Mouse (Mus musculus): Measurements from ENCODE around the gene Ccnb3. TPM values are rescaled to one million over a fixed set of nuclear protein-coding genes. Genes with fewer than 3 reads are reported as not detected.
"Not testable (repeated sequence)": the region's sequence is repeated elsewhere in the genome, so short reads cannot be mapped to it uniquely, and the experiment has no call there.

Gene Ccnb3
- polyA plus RNA-seq (2015; fragmentation: Nextera tagmentation; extraction: Ambion mirVana), result 0.05 TPM in 1 of 2 replicates, not detected in the other

DNA sequence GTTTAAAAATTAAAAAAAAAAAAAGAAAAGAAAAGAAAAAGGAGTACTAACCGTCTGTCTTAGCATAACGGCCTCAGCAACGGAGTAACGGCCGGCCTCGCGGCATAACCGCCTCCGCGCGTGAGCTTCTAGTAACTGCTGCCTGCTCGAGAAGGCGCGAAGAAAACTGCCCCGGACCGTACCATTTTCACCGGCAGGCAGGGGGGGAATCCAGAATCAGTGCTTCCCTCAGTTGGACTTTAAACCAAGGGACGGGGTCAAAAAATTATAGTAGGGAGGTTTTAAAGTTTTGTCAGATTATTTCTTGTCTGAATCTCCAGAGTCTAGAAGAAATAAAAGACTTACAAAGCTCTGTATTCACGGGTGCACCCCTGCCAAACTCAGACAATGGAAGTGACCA is at the start of gene Ccnb3:
Gene Ccnb3 (minus strand): TSS at position 101 of the 400 bp plus-strand sequence.
- Histone ChIP-seq H3K27me3 (no peaks in the 10 kb centered on the region), H3K9ac (no peak within 1 kb of the TSS), H3K27ac (replicated peaks) (no peak within 1 kb of the TSS), H3K36me3 (no peaks in the 10 kb centered on the region), H3K4me1 (no peaks in the 10 kb centered on the region), H3K4me3 (replicated peaks) (no peak within 1 kb of the TSS), H3K9me3 (replicated peaks) (no peaks in the 10 kb centered on the region), H3K4me2 (replicated peaks) (no peak within 1 kb of the TSS)
- 94% methylated on average over 19 of the region's 19 CpGs for WGBS
- no peak for ATAC-seq (ENCODE audit: insufficient number of reproducible peaks, low FRiP score, low TSS enrichment, low read depth)

DNA sequence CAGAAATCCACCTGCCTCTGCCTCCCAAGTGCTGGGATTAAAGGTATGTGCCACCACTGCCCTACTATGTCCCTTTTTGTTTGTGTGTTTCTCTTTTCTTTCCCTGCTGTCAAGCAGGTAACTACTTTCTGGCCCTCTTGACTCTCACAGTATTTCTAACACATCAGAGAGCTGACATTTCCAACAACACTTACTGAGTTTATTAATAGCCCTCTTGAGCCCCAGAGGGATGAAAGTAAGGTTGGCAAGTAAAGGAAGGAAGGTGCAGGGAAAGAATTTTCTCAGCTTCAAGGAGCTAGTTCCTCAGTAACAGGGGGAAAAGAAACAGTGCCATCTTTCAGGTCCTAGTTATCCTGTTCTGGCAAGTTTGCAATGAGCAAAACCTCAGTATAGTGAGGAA is 48.9 kb upstream of the Ccnb3 start:
- no peaks in the 10 kb centered on the region for H3K9me3 ChIP-seq (replicated peaks)
- no peak overlapping the region for H3K4me2 ChIP-seq (replicated peaks)
- no peak for ATAC-seq (ENCODE audit: insufficient number of reproducible peaks, low FRiP score, low TSS enrichment, low read depth)
- H3K4me3 ChIP-seq (replicated peaks), result no peak overlapping the region
- H3K4me1 ChIP-seq, result no peaks in the 10 kb centered on the region
- no peaks in the 10 kb centered on the region for H3K27me3 ChIP-seq
- H3K36me3 ChIP-seq, result no peaks in the 10 kb centered on the region
- no peak overlapping the region for H3K27ac ChIP-seq (replicated peaks)
- H3K9ac ChIP-seq, result no peak overlapping the region

DNA sequence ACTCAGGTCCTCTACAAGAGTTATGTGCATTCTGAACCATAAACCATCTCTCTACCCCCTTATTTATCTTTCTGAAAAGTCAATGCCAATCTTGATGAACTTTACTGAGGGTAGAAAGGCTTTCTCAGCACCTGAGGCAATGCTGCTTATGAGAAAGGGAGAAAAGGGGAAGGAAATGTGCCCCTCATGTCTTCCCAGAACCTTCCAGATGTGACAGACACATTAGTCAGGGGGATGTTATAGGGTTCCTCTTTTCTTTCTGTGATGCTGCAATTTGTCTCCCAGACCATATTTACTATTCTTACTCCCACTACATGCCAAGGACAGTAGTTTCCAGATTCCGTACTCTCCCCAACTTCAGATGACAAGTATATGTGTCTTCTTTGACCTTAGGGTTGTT is 44.5 kb upstream of the Ccnb3 start:
- H3K9ac ChIP-seq, result no peak overlapping the region
- no peak overlapping the region for H3K27ac ChIP-seq (replicated peaks)
- H3K4me3 ChIP-seq (replicated peaks), result no peak overlapping the region
- H3K36me3 ChIP-seq, result no peaks in the 10 kb centered on the region
- ATAC-seq (ENCODE audit: insufficient number of reproducible peaks, low FRiP score, low TSS enrichment, low read depth), result no peak
- H3K4me1 ChIP-seq, result no peaks in the 10 kb centered on the region
- H3K9me3 ChIP-seq (replicated peaks), result no peaks in the 10 kb centered on the region
- H3K4me2 ChIP-seq (replicated peaks), result no peak overlapping the region
- no peaks in the 10 kb centered on the region for H3K27me3 ChIP-seq
- WGBS, result 92% methylated on average over 1 of the region's 1 CpGs

DNA sequence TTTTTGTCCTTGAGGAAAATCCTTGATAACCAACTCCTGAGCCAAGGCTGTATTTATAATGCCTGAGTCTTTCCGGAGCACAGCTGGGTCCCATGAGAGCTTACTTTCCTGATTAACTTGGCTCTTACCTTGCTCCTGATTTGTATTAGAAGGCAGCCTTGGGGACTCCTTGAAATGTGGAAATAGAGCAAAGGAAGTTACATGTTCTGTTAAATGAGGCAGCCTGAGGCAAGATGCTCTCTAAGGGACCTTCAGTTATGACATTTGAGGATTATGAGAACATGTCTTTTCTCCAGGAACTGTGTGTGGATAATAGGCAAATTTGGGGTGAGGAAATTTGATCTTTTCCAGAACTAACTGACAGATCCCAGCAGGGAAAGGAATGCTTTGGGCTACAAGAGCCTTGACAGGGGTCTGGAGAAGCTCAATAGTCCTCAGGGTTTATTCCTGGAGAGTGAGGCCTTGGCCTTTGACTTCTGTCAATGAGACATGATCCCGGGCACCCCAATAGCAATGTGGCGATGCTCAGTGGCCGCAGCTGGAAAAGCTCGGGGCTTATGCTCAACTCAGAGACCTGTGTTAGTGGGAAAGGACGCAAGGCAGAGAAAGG is 38.5 kb upstream of the Ccnb3 start:
- Histone ChIP-seq H3K9ac (no peak overlapping the region), H3K27me3 (no peaks in the 10 kb centered on the region), H3K4me2 (replicated peaks) (no peak overlapping the region), H3K9me3 (replicated peaks) (no peaks in the 10 kb centered on the region), H3K27ac (replicated peaks) (no peak overlapping the region), H3K4me3 (replicated peaks) (no peak overlapping the region), H3K36me3 (no peaks in the 10 kb centered on the region), H3K4me1 (no peaks in the 10 kb centered on the region)
- no peak for ATAC-seq (ENCODE audit: insufficient number of reproducible peaks, low FRiP score, low TSS enrichment, low read depth)
- WGBS, result 47% methylated on average over 6 of the region's 6 CpGs

DNA sequence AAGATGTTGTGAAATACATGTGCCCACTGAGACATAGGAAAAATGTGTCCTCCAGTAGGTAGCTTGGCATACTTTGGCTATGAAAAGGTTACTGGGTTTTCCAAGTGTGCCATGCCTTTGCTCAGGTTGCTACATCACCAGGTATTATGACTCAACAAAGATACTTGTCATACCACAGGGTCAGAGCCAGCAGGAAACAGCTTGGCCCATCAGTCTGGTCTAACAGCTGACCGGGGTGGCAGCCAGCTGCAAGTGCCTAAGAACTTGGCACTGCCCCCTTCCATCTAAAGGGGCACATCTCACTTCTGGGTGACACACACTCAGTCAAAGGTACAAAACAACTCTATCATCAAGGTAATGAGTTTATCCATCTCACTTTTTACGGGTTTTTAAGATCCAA is 26.6 kb upstream of the Ccnb3 start:
- no peak overlapping the region for H3K4me2 ChIP-seq (replicated peaks)
- H3K27me3 ChIP-seq, result no peaks in the 10 kb centered on the region
- no peaks in the 10 kb centered on the region for H3K9me3 ChIP-seq (replicated peaks)
- H3K4me3 ChIP-seq (replicated peaks), result no peak overlapping the region
- WGBS, result 73% methylated on average over 2 of the region's 2 CpGs
- H3K9ac ChIP-seq, result no peak overlapping the region
- no peaks in the 10 kb centered on the region for H3K36me3 ChIP-seq
- H3K27ac ChIP-seq (replicated peaks), result no peak overlapping the region
- ATAC-seq (ENCODE audit: insufficient number of reproducible peaks, low FRiP score, low TSS enrichment, low read depth), result no peak
- H3K4me1 ChIP-seq, result no peaks in the 10 kb centered on the region

DNA sequence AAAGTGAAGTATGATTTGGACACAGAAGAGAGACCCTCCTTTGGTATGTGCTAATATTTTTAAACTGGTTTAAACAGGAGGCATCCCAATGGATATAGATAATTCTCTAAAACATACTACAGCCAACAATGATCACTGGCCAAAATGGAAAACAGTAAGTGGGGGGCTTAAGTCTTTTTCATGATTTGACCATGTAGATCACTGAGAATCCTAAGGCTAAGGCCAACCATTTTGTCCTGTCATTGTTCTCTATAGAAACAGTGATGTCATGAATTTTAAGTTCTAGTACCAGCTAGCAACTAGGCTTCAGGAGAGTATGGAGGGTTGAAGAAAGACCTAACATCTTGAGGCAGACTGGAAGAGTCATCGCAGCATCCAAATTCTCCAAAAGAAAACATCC is 25.8 kb upstream of the Ccnb3 start, which contains the start of gene Akap4:
Gene Akap4 (plus strand): TSS at position 301 of the 400 bp plus-strand sequence.
- no peaks in the 10 kb centered on the region for H3K4me1 ChIP-seq
- no peaks in the 10 kb centered on the region for H3K27me3 ChIP-seq
- 100% methylated on average over 1 of the region's 1 CpGs for WGBS
- ATAC-seq (ENCODE audit: insufficient number of reproducible peaks, low FRiP score, low TSS enrichment, low read depth), result no peak
- H3K36me3 ChIP-seq, result no peaks in the 10 kb centered on the region
- H3K4me2 ChIP-seq (replicated peaks), result no peak within 1 kb of the TSS
- no peak within 1 kb of the TSS for H3K4me3 ChIP-seq (replicated peaks)
- H3K9me3 ChIP-seq (replicated peaks), result no peaks in the 10 kb centered on the region
- H3K27ac ChIP-seq (replicated peaks), result no peak within 1 kb of the TSS
- H3K9ac ChIP-seq, result no peak within 1 kb of the TSS

DNA sequence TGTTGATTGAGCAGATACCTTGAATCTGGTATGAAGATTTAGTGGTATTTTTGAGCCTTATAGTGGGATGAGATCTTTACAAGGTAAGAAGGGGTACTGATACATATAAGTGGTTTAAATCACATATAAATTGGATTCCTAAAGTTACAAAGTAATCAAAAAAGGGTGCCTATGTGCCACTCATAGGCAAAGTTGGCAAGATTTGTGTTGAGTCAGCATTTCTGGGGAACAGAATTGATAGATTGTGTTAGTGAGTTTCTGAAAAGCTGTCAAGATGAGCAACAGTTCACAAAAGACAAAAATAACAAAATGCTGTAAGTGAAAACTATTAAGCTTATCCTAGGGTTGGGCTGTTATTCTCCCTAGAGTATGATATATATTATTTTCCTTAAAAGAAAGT is 22.7 kb upstream of the Ccnb3 start:
- Histone ChIP-seq H3K4me2 (replicated peaks) (no peak overlapping the region), H3K4me1 (no peaks in the 10 kb centered on the region), H3K9me3 (replicated peaks) (no peaks in the 10 kb centered on the region), H3K27me3 (no peaks in the 10 kb centered on the region), H3K4me3 (replicated peaks) (no peak overlapping the region), H3K36me3 (no peaks in the 10 kb centered on the region), H3K27ac (replicated peaks) (no peak overlapping the region), H3K9ac (no peak overlapping the region)
- ATAC-seq (ENCODE audit: insufficient number of reproducible peaks, low FRiP score, low TSS enrichment, low read depth), result no peak

DNA sequence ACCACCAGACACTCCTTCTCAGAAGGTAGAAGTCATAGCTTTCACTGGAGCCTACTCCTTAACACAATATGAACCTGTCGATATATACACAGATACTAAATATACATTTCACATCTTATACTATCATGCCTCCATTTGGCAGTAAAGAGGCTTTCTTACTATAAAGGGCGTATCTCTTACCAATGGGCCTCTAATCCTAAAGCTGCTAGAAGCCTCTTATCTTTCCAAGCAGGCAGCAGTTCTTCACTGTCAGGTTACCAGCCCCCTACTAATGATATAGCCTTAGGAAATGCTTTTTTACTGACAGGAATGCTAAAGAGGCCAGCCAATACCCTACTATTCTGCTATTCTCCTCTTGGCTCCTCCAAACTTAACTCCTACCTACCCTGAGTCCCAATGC is 16.2 kb upstream of the Ccnb3 start:
- Histone ChIP-seq H3K27me3 (no peaks in the 10 kb centered on the region), H3K4me3 (replicated peaks) (no peak overlapping the region), H3K9me3 (replicated peaks) (no peaks in the 10 kb centered on the region), H3K36me3 (no peaks in the 10 kb centered on the region), H3K4me1 (no peaks in the 10 kb centered on the region), H3K27ac (replicated peaks) (no peak overlapping the region), H3K4me2 (replicated peaks) (no peak overlapping the region), H3K9ac (no peak overlapping the region)
- WGBS, result 73% methylated on average over 2 of the region's 2 CpGs
- ATAC-seq (ENCODE audit: insufficient number of reproducible peaks, low FRiP score, low TSS enrichment, low read depth), result no peak

DNA sequence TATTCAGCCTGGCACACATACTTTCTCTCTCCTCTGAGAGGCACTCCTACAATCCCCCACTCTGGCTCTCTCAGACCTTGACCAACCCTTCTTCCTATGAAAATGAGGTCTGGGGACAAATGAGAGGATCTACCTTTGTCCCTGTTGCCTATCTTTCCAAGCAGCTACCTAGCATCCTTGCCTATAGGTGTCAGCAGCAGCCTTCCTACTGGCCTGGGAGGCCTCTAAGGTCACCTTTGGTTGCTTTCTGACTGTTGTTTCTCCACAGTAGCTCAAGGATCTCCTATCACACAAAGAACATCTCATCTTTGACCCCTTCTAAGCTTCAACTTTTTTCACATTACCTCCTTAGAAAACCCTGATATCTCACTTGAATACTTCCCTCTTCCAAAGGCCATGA is 15.6 kb upstream of the Ccnb3 start:
- H3K36me3 ChIP-seq, result no peaks in the 10 kb centered on the region
- H3K4me1 ChIP-seq, result no peaks in the 10 kb centered on the region
- no peak overlapping the region for H3K4me2 ChIP-seq (replicated peaks)
- H3K27me3 ChIP-seq, result no peaks in the 10 kb centered on the region
- no peak overlapping the region for H3K9ac ChIP-seq
- no peak for ATAC-seq (ENCODE audit: insufficient number of reproducible peaks, low FRiP score, low TSS enrichment, low read depth)
- no peak overlapping the region for H3K27ac ChIP-seq (replicated peaks)
- H3K4me3 ChIP-seq (replicated peaks), result no peak overlapping the region
- H3K9me3 ChIP-seq (replicated peaks), result no peaks in the 10 kb centered on the region

DNA sequence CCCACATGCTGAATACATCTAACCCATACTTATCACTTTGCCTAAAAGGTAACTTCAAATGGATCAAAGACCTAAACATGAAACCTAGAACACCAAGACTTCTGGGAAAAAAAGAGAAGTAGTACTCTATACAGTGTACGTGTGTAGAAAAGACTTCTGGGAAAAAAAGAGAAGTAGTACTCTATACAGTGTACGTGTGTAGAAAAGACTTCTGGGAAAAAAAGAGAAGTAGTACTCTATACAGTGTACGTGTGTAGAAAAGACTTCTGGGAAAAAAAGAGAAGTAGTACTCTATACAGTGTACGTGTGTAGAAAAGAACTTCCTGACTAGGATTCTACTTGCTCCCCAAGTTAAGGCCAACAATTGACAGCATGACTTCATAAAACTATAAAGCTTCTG is 57.5 kb downstream of the Ccnb3 start:
- not testable (repeated sequence) for H3K4me1 ChIP-seq; H3K4me3 ChIP-seq (replicated peaks); H3K4me2 ChIP-seq (replicated peaks); H3K36me3 ChIP-seq; H3K9ac ChIP-seq; H3K27me3 ChIP-seq; ATAC-seq (ENCODE audit: insufficient number of reproducible peaks, low FRiP score, low TSS enrichment, low read depth); H3K27ac ChIP-seq (replicated peaks); H3K9me3 ChIP-seq (replicated peaks)
- WGBS, result 81% methylated on average over 4 of the region's 4 CpGs

DNA sequence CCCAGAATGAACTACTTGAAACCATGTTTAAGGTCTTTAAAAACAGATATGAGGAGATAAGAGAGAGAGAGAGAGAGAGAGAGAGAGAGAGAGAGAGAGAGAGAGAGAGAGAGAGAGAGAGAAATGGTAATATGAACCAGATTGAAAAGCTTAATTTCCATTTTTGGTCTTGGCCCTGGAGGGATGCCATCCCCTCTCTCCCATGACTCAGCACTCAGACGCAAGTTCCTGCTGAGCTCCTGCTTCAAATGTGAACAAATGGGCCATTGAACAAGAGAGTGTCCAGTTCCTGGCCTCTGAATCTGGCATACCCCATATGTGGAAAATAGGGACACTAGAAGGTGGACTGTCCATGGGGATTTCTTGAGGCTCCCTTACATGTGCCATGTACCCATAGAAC is 69.5 kb downstream of the Ccnb3 start:
- WGBS, result 44% methylated on average over 1 of the region's 1 CpGs
- no peaks in the 10 kb centered on the region for H3K4me1 ChIP-seq

DNA sequence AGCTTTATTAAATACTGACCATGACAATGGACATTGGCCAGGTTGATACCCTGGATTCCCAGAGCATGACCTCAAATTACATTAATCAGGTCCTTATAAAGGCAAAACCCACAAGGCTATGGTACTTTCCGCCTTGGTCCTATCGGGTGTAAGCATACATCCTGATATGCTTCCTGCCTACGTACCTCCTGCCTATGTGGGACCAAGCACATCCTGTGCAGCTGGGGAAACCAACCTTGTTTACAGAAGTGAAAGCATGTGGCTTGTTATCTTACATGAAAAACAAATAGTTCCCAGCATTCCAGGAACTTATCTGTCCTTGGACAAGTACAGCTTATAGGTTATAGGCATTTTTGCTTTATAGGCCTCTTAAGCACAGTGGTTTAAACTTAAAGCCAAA is 72.8 kb downstream of the Ccnb3 start:
- H3K27me3 ChIP-seq, result no peaks in the 10 kb centered on the region
- no peak overlapping the region for H3K4me2 ChIP-seq (replicated peaks)
- ATAC-seq (ENCODE audit: insufficient number of reproducible peaks, low FRiP score, low TSS enrichment, low read depth), result no peak
- no peaks in the 10 kb centered on the region for H3K36me3 ChIP-seq
- H3K9ac ChIP-seq, result no peak overlapping the region
- no peaks in the 10 kb centered on the region for H3K9me3 ChIP-seq (replicated peaks)
- WGBS, result 75% methylated on average over 3 of the region's 3 CpGs
- no peak overlapping the region for H3K27ac ChIP-seq (replicated peaks)
- no peak overlapping the region for H3K4me3 ChIP-seq (replicated peaks)
- no peaks in the 10 kb centered on the region for H3K4me1 ChIP-seq

More for the DNA sequence above, 69.5 kb downstream of the Ccnb3 start:
- ATAC-seq (ENCODE audit: insufficient number of reproducible peaks, low FRiP score, low TSS enrichment, low read depth), result no peak
- H3K9ac ChIP-seq, result no peak overlapping the region
- no peaks in the 10 kb centered on the region for H3K9me3 ChIP-seq (replicated peaks)
- no peak overlapping the region for H3K4me3 ChIP-seq (replicated peaks)
- no peaks in the 10 kb centered on the region for H3K27me3 ChIP-seq
- H3K27ac ChIP-seq (replicated peaks), result no peak overlapping the region
- H3K4me2 ChIP-seq (replicated peaks), result no peak overlapping the region
- no peaks in the 10 kb centered on the region for H3K36me3 ChIP-seq
